ENCODE assay signal across 25 mouse cellular contexts in genomic region chr2:13789365-13789764, GRCm38 (mm10). TPM values are rescaled to one million over a fixed set of nuclear protein-coding genes. Genes with fewer than 3 reads are reported as not detected.
A peak's percentile ranks its signal among the peaks of the same experiment; 100 is the strongest.
DNase-seq lines count a peak whose midpoint lies in the region; ATAC-seq and TF ChIP-seq lines count a peak whose summit lies in the region.
"Had no signal": no experiment of that assay in that cellular context is flagged by ENCODE, and none has a peak within 500 bp of the region (broad histone marks: within the 10 kb centered on the region; RNA-seq: fewer than 3 reads in every experiment).

No protein-coding gene starts in this region.

- in situ Hi-C loops in CH12.LX (cut with MboI; ENCODE audit: low pct_ligation_motif_present, low pct_unique_long_range_greater_than_20kb, low sequenced_read_pairs), result loop anchor here (25.0 kb wide), 1 partner anchor 502 kb away; no protein-coding TSS in a partner anchor

- H3K27ac ChIP-seq in midbrain, embryonic 11.5 days (ENCODE audit: low read depth, low read length), result no peak overlapping the region
- H3K27ac ChIP-seq in midbrain, postnatal 0 days (ENCODE audit: low read depth, low read length), result no peak overlapping the region
- peak overlapping the region; percentile 89 for H3K27ac ChIP-seq in CH12.LX (ENCODE audit: insufficient read depth, low read depth)
- H3K27ac ChIP-seq: embryonic facial prominence, embryonic 13.5 days; embryonic facial prominence, embryonic 15.5 days; forebrain, embryonic 10.5 days; forebrain, embryonic 12.5 days; forebrain, embryonic 15.5 days had no signal

- ATAC-seq in midbrain, embryonic 11.5 days (ENCODE audit: low FRiP score), result no peak
- no peak for ATAC-seq in midbrain, postnatal 0 days (ENCODE audit: low FRiP score)
- ATAC-seq in common myeloid progenitor, adult 5-6 weeks (replicated peaks; ENCODE audit: low read depth, poor library complexity, severe bottlenecking), result 0 out of 2 replicates have a peak, but pooled peaks have one; percentile 4
- ATAC-seq: activated CD4-positive, CD25-positive, alpha-beta regulatory T cell, adult 4 months; forebrain, embryonic 15.5 days; forebrain, postnatal 0 days had no signal

- peak; percentile 23 for TF ChIP-seq RAD21 in CH12.LX (IDR thresholded peaks at IDR 0.05; ENCODE audit: low read depth, low read length)

- dilution Hi-C loops in CH12.LX (cut with MboI; ENCODE audit: extremely low pct_ligation_motif_present, extremely low pct_unique_long_range_greater_than_20kb, low sequenced_read_pairs), result no loop called here

- no peaks in the 10 kb centered on the region for H3K9me3 ChIP-seq in midbrain, embryonic 11.5 days (ENCODE audit: control insufficient read depth, low read length)
- H3K9me3 ChIP-seq in midbrain, postnatal 0 days (ENCODE audit: low read length), result no peaks in the 10 kb centered on the region
- no peaks in the 10 kb centered on the region for H3K9me3 ChIP-seq in CH12.LX (replicated peaks; ENCODE audit: low read length)
- H3K9me3 ChIP-seq: embryonic facial prominence, embryonic 13.5 days; embryonic facial prominence, embryonic 15.5 days; forebrain, embryonic 10.5 days; forebrain, embryonic 12.5 days; forebrain, embryonic 15.5 days; G1E had no signal

- H3K36me3 ChIP-seq in midbrain, embryonic 11.5 days (ENCODE audit: control insufficient read depth, insufficient read depth, low read length), result no peaks in the 10 kb centered on the region
- H3K36me3 ChIP-seq in midbrain, postnatal 0 days (ENCODE audit: insufficient read depth, low read length), result no peaks in the 10 kb centered on the region
- peaks cover 0 to 3% of the 10 kb centered on the region in 2 experiments for H3K36me3 ChIP-seq in CH12.LX (replicated peaks in 1 of 2; ENCODE audit: control insufficient read depth in 1 of 2, insufficient read depth in 1 of 2, low read length in 1 of 2)
- no peaks in the 10 kb centered on the region for H3K36me3 ChIP-seq in splenic B cell, adult 2 months (ENCODE audit: control insufficient read depth, insufficient read depth, low read length, poor library complexity, severe bottlenecking)
- H3K36me3 ChIP-seq: embryonic facial prominence, embryonic 13.5 days; embryonic facial prominence, embryonic 15.5 days; forebrain, embryonic 10.5 days; forebrain, embryonic 12.5 days; forebrain, embryonic 15.5 days; G1E had no signal

- H3K4me3 ChIP-seq in midbrain, embryonic 11.5 days (ENCODE audit: low read depth, low read length), result no peak overlapping the region
- no peak overlapping the region for H3K4me3 ChIP-seq in midbrain, postnatal 0 days (ENCODE audit: low read depth, low read length)
- H3K4me3 ChIP-seq in CH12.LX (replicated peaks in 1 of 3; ENCODE audit: low read depth in 2 of 3, low read length in 2 of 3, poor library complexity in 1 of 3), result no peak overlapping the region
- H3K4me3 ChIP-seq: embryonic facial prominence, embryonic 13.5 days; embryonic facial prominence, embryonic 15.5 days; erythroblast, embryonic 14.5 days; forebrain, embryonic 10.5 days; forebrain, embryonic 12.5 days; forebrain, embryonic 15.5 days had no signal

- no peak for TF ChIP-seq EP300 in CH12.LX (IDR thresholded peaks at IDR 0.05; ENCODE audit: low read length)

- 44% methylated on average over 1 of the region's 1 CpGs for WGBS in midbrain, embryonic 11.5 days
- 46% methylated on average over 1 of the region's 1 CpGs for WGBS in midbrain, postnatal 0 days

- H3K9ac ChIP-seq in midbrain, embryonic 11.5 days (ENCODE audit: low read length), result no peak overlapping the region
- no peak overlapping the region for H3K9ac ChIP-seq in midbrain, postnatal 0 days (replicated peaks; ENCODE audit: low read length, poor library complexity, severe bottlenecking)
- H3K9ac ChIP-seq in CH12.LX (ENCODE audit: insufficient read depth, low read depth), result peak overlapping the region; percentile 61; the same call in 1 of the 2 replicates
- H3K9ac ChIP-seq: embryonic facial prominence, embryonic 13.5 days; embryonic facial prominence, embryonic 15.5 days; forebrain, embryonic 12.5 days; forebrain, embryonic 15.5 days; forebrain, postnatal 0 days had no signal

- peak; percentile 68 for DNase-seq in midbrain, embryonic 11.5 days (ENCODE audit: low spot score, missing footprints)
- DNase-seq in midbrain, postnatal 0 days (ENCODE audit: low spot score), result no peak
- DNase-seq in CH12.LX (ENCODE audit: extremely low read depth) (no peak), MN1 (ENCODE audit: low spot score) (no peak)
- peak; percentile 21 for DNase-seq in splenic B cell, adult 2 months (ENCODE audit: low read depth, low spot score)
- no peak for DNase-seq in urinary bladder, postnatal 4 days (ENCODE audit: low spot score in 2 of 2)
- DNase-seq: adrenal gland, adult 8-10 months; adrenal gland, postnatal 14 days; adrenal gland, postnatal 36 days; cerebellum, adult 11-12 months; cerebellum, adult 2 months; cerebellum, adult 9-10 months; cerebellum, postnatal 10 days; cerebellum, postnatal 25 days; embryo, embryonic 11 days; forebrain, postnatal 0 days had no signal

- H3K27me3 ChIP-seq in midbrain, embryonic 11.5 days (ENCODE audit: control insufficient read depth, insufficient read depth, low read length), result peaks cover 21% of the 10 kb centered on the region
- H3K27me3 ChIP-seq in midbrain, postnatal 0 days (ENCODE audit: insufficient read depth, low read length), result no peaks in the 10 kb centered on the region
- H3K27me3 ChIP-seq in CH12.LX (replicated peaks), result no peaks in the 10 kb centered on the region
- H3K27me3 ChIP-seq in splenic B cell, adult 2 months (ENCODE audit: control insufficient read depth, insufficient read depth, low read length, poor library complexity, severe bottlenecking), result no peaks in the 10 kb centered on the region

- TF ChIP-seq CTCF in midbrain, postnatal 0 days (IDR thresholded peaks at IDR 0.05), result no peak
- TF ChIP-seq CTCF in CH12.LX (conservative IDR thresholded peaks at IDR 0.05 in 1 of 2, IDR thresholded peaks at IDR 0.05 in 1 of 2; ENCODE audit: low read depth in 2 of 2, low read length in 2 of 2), result peak; percentile 20 to 52; a peak in 2 of 4 replicates

- peaks cover 22% of the 10 kb centered on the region for H3K79me2 ChIP-seq in CH12.LX (replicated peaks; ENCODE audit: control insufficient read depth, extremely low read depth, insufficient read depth, poor library complexity, severe bottlenecking)

- H3K4me1 ChIP-seq in midbrain, embryonic 11.5 days (ENCODE audit: control insufficient read depth, insufficient read depth, low read length), result peaks cover 5% of the 10 kb centered on the region; the same call in 1 of the 2 replicates
- no peaks in the 10 kb centered on the region for H3K4me1 ChIP-seq in midbrain, postnatal 0 days (ENCODE audit: insufficient read depth, low read length)
- peaks cover 9 to 43% of the 10 kb centered on the region in 2 experiments for H3K4me1 ChIP-seq in CH12.LX (ENCODE audit: control insufficient read depth in 1 of 2, insufficient read depth in 2 of 2)

- TF ChIP-seq POLR2A in CH12.LX (IDR thresholded peaks at IDR 0.05; ENCODE audit: low read depth, low read length), result no peak

- H3K4me2 ChIP-seq in midbrain, embryonic 11.5 days, result no peak overlapping the region
- H3K4me2 ChIP-seq in midbrain, postnatal 0 days (ENCODE audit: low read depth, low read length, poor library complexity, severe bottlenecking), result no peak overlapping the region
- peak overlapping the region; percentile 73 for H3K4me2 ChIP-seq in CH12.LX (ENCODE audit: insufficient read depth, low read depth, poor library complexity, severe bottlenecking)
- H3K4me2 ChIP-seq: embryonic facial prominence, embryonic 13.5 days; embryonic facial prominence, embryonic 15.5 days; forebrain, embryonic 12.5 days; forebrain, embryonic 15.5 days had no signal

TF ChIP-seq in CH12.LX, 34 proteins besides CTCF, POLR2A, EP300 and RAD21:
- TF ChIP-seq MAFK (IDR thresholded peaks at IDR 0.05; ENCODE audit: insufficient replicate concordance, low read length) (no peak), SMC3 (IDR thresholded peaks at IDR 0.05; ENCODE audit: low read depth, low read length) (0 out of 2 replicates have a peak, but pooled peaks have one; percentile 9), ZNF384 (IDR thresholded peaks at IDR 0.05; ENCODE audit: low read depth, low read length) (peak; percentile 90), MAZ (IDR thresholded peaks at IDR 0.05; ENCODE audit: low read depth, low read length) (0 out of 2 replicates have a peak, but pooled peaks have one; percentile 1), HCFC1 (IDR thresholded peaks at IDR 0.05; ENCODE audit: low read depth, low read length) (no peak)

RNA-seq across cellular contexts. Expression of gene St8sia6, which starts 4.5 kb away (rescaled TPM):
- polyA plus RNA-seq in midbrain, embryonic 11.5 days (2014; fragmentation: Nextera tagmentation; extraction: Ambion mirVana), result 0.18 and 0.20 TPM in 2 replicates
- total RNA-seq in midbrain, postnatal 0 days (2014; rRNA removed), result 2.1 and 2.6 TPM in 2 replicates
- 3.4 TPM in 2 replicates for polyA plus RNA-seq in midbrain, postnatal 0 days (2015; fragmentation: Nextera tagmentation; extraction: Ambion mirVana)
- total RNA-seq in CH12.LX (2012; rRNA removed) (27.4 and 32.5 TPM in 2 replicates), CH12.LX (2014; rRNA removed) (43.7 and 46.4 TPM in 2 replicates)
- polyA plus RNA-seq in CH12.LX (2012; ENCODE audit: insufficient read length, low read depth), result 51.0 and 56.4 TPM in 2 replicates
- 11.3 and 13.1 TPM in 2 replicates for total RNA-seq in common myeloid progenitor, adult 5-6 weeks (2017)
- polyA plus RNA-seq: erythroblast, embryonic 14.5 days; G1E had no signal

Comparison
In these comparisons a context has a peak if more than half of its experiments do, and no peak if none do; other contexts are left out.
1. DNase-seq: peak in midbrain, embryonic 11.5 days (single experiment) and splenic B cell, adult 2 months (single experiment); none in midbrain, postnatal 0 days (single experiment), CH12.LX (single experiment), MN1 (single experiment) and urinary bladder, postnatal 4 days (0 of 2).